Mouse (Mus musculus) heart, embryonic 14.5 days (tissue): Measurements from ENCODE around the gene Fggy. TPM values are rescaled to one million over a fixed set of nuclear protein-coding genes. Genes with fewer than 3 reads are reported as not detected.

Experiments
- ATAC-seq: fragments of 200-750 bp; cut with Nextera tagmentation; 2 replicates; pipeline ENCODE4 v1.8.0; 2017; ENCODE audit warnings: low read depth, moderate TSS enrichment; ENCODE audit not compliant: insufficient number of reproducible peaks, insufficient read depth, low FRiP score
- H3K27ac ChIP-seq, 2 experiments: fragments of 200-500 bp in 1 of 2; fragments of 300-500 bp in 1 of 2; sonication (generic) in 1 of 2; replicated peaks in 1 of 2; 2 replicates each; pipeline ENCODE4 v1.5.1; 2012 to 2014; ENCODE audit warnings: low read depth in 2 of 2, low read length in 2 of 2, control low read depth in 1 of 2, mild to moderate bottlenecking in 1 of 2, mixed read lengths in 1 of 2; ENCODE audit not compliant: control insufficient read depth in 1 of 2, insufficient read depth in 1 of 2
- H3K27me3 ChIP-seq: fragments of 300-500 bp; sonication (generic); 2 replicates; pipeline ENCODE4 v1.6.1; 2014; ENCODE audit warnings: mild to moderate bottlenecking, low read length, control low read depth; ENCODE audit not compliant: control insufficient read depth, insufficient read depth
- H3K36me3 ChIP-seq: fragments of 300-500 bp; sonication (generic); 2 replicates; pipeline ENCODE4 v1.6.1; 2014; ENCODE audit warnings: mild to moderate bottlenecking, control low read depth, low read length, mixed read lengths; ENCODE audit not compliant: control insufficient read depth, insufficient read depth
- H3K4me1 ChIP-seq, 2 experiments: fragments of 200-500 bp in 1 of 2; fragments of 300-500 bp in 1 of 2; sonication (generic) in 1 of 2; 2 replicates each; pipeline ENCODE4 v1.6.1; 2012 to 2014; ENCODE audit warnings: low read length in 2 of 2, control low read depth in 1 of 2, mixed read lengths in 1 of 2; ENCODE audit not compliant: control insufficient read depth in 2 of 2, insufficient read depth in 2 of 2
- H3K4me2 ChIP-seq: fragments of 300-500 bp; sonication (generic); 2 replicates; pipeline ENCODE4 v1.6.1; 2014; ENCODE audit warnings: mild to moderate bottlenecking, low read length
- H3K4me3 ChIP-seq, 2 experiments: fragments of 200-500 bp in 1 of 2; fragments of 300-500 bp in 1 of 2; sonication (generic) in 1 of 2; 2 replicates each; pipeline ENCODE4 v1.5.1; 2012 to 2014; ENCODE audit warnings: low read length in 2 of 2, mild to moderate bottlenecking in 2 of 2, control low read depth in 1 of 2, low read depth in 1 of 2, moderate library complexity in 1 of 2; ENCODE audit not compliant: control insufficient read depth in 1 of 2, insufficient read depth in 1 of 2
- H3K9ac ChIP-seq: fragments of 300-500 bp; sonication (generic); 2 replicates; pipeline ENCODE4 v1.6.1; 2014; ENCODE audit warnings: mild to moderate bottlenecking, low read length
- H3K9me3 ChIP-seq: fragments of 300-500 bp; sonication (generic); 2 replicates; pipeline ENCODE4 v1.6.1; 2016; ENCODE audit warnings: low read length, control low read depth; ENCODE audit not compliant: control insufficient read depth
- whole genome bisulfite sequencing: fragments of 180-500 bp; shearing (Covaris S2); extraction: QIAGEN DNeasy Blood & Tissue Kit; methylation state at CpG from one replicate; pipeline ENCODE4 v1.1.7; 2014; 5-methylcytosine and 5-hydroxymethylcytosine counted together
- polyA plus RNA-seq: library from polyadenylated mRNA; unstranded; fragments of >200 nt; fragmentation: Nextera tagmentation; extraction: Ambion mirVana; gene quantifications from 2 replicates; pipeline ENCODE4 v1.2.1, GENCODE M21; 2014

Fggy gene
- polyA plus RNA-seq, 1 experiment from 2014 or later = 4.4 TPM

- H3K36me3 ChIP-seq = no peaks in the 10 kb centered on the region
- no peaks in the 10 kb centered on the region for H3K27me3 ChIP-seq
- no peak for ATAC-seq
- H3K9me3 ChIP-seq = no peaks in the 10 kb centered on the region
- H3K9ac ChIP-seq = no peak overlapping the region
- no peak overlapping the region for H3K27ac ChIP-seq
- H3K4me1 ChIP-seq = no peaks in the 10 kb centered on the region
- H3K4me3 ChIP-seq = no peak overlapping the region
- 95% methylated on average over 1 of the region's 1 CpGs for WGBS
- no peak overlapping the region for H3K4me2 ChIP-seq
These were observed 155.5 kb downstream of the Fggy start for GRCm38 (mm10) chr4:95712802-95713201.

- Histone ChIP-seq H3K27ac (no peak overlapping the region), H3K4me2 (no peak overlapping the region), H3K9ac (no peak overlapping the region), H3K4me1 (no peaks in the 10 kb centered on the region), H3K9me3 (no peaks in the 10 kb centered on the region), H3K36me3 (no peaks in the 10 kb centered on the region), H3K27me3 (no peaks in the 10 kb centered on the region), H3K4me3 (no peak overlapping the region)
- ATAC-seq = no peak
- WGBS = 83% methylated on average over 3 of the region's 3 CpGs
These were observed 156.0 kb downstream of the Fggy start for GRCm38 (mm10) chr4:95713271-95713670.

- 84% methylated on average over 3 of the region's 3 CpGs for WGBS
- Histone ChIP-seq H3K4me2 (no peak overlapping the region), H3K27ac (no peak overlapping the region), H3K4me1 (no peaks in the 10 kb centered on the region), H3K4me3 (no peak overlapping the region), H3K9ac (no peak overlapping the region), H3K27me3 (no peaks in the 10 kb centered on the region), H3K9me3 (no peaks in the 10 kb centered on the region), H3K36me3 (no peaks in the 10 kb centered on the region)
- no peak for ATAC-seq
These were observed 158.8 kb downstream of the Fggy start for GRCm38 (mm10) chr4:95716137-95716536.

- H3K4me3 ChIP-seq = no peak overlapping the region
- no peaks in the 10 kb centered on the region for H3K27me3 ChIP-seq
- H3K27ac ChIP-seq = no peak overlapping the region
- no peaks in the 10 kb centered on the region for H3K9me3 ChIP-seq
- no peak for ATAC-seq
- H3K4me2 ChIP-seq = no peak overlapping the region
- no peaks in the 10 kb centered on the region for H3K4me1 ChIP-seq
- H3K9ac ChIP-seq = no peak overlapping the region
- H3K36me3 ChIP-seq = no peaks in the 10 kb centered on the region
These were observed 166.3 kb downstream of the Fggy start for GRCm38 (mm10) chr4:95723615-95724014.

- no peak overlapping the region for H3K4me3 ChIP-seq
- H3K9me3 ChIP-seq = no peaks in the 10 kb centered on the region
- H3K9ac ChIP-seq = no peak overlapping the region
- ATAC-seq = no peak
- no peaks in the 10 kb centered on the region for H3K36me3 ChIP-seq
- H3K4me1 ChIP-seq = no peaks in the 10 kb centered on the region; a peak in 1 of 4 replicates
- no peak overlapping the region for H3K4me2 ChIP-seq
- no peak overlapping the region for H3K27ac ChIP-seq
- no peaks in the 10 kb centered on the region for H3K27me3 ChIP-seq
- 92% methylated on average over 2 of the region's 2 CpGs for WGBS
These were observed 169.1 kb downstream of the Fggy start for GRCm38 (mm10) chr4:95726361-95726760.

GRCm38 (mm10) chr4:95729142-95729826, 172.0 kb downstream of the Fggy start:
- no peak overlapping the region for H3K4me3 ChIP-seq
- H3K9me3 ChIP-seq = no peaks in the 10 kb centered on the region
- no peak overlapping the region for H3K4me2 ChIP-seq
- no peaks in the 10 kb centered on the region for H3K36me3 ChIP-seq
- no peak overlapping the region for H3K27ac ChIP-seq
- no peak for ATAC-seq
- no peaks in the 10 kb centered on the region for H3K27me3 ChIP-seq
- H3K9ac ChIP-seq = no peak overlapping the region
- 49% methylated on average over 3 of the region's 3 CpGs for WGBS
- peaks cover 4 to 9% of the 10 kb centered on the region in 2 experiments for H3K4me1 ChIP-seq

GRCm38 (mm10) chr4:95731110-95731509, 173.8 kb downstream of the Fggy start:
- Histone ChIP-seq H3K9me3 (no peaks in the 10 kb centered on the region), H3K4me3 (no peak overlapping the region), H3K36me3 (no peaks in the 10 kb centered on the region), H3K9ac (no peak overlapping the region), H3K4me2 (no peak overlapping the region), H3K27me3 (no peaks in the 10 kb centered on the region), H3K27ac (no peak overlapping the region), H3K4me1 (peaks cover 4 to 9% of the 10 kb centered on the region in 2 experiments)
- 82% methylated on average over 2 of the region's 2 CpGs for WGBS
- no peak for ATAC-seq
